Mouse (Mus musculus) midbrain, embryonic 11.5 days (tissue): ENCODE results near the gene Slc38a10. TPM values are rescaled to one million over a fixed set of nuclear protein-coding genes. Genes with fewer than 3 reads are reported as not detected.

Source experiments
- ATAC-seq: fragments of 200-750 bp; cut with Nextera tagmentation; 2 replicates; pipeline ENCODE4 v1.8.0; 2017; ENCODE audit warnings: moderate TSS enrichment, moderate library complexity; ENCODE audit not compliant: low FRiP score
- DNase-seq: peaks from one replicate; pipeline ENCODE4 v3.0.0; 2015; ENCODE audit warnings: low spot score; ENCODE audit errors: missing footprints
- H3K27ac ChIP-seq: fragments of 300-500 bp; sonication (generic); 2 replicates; pipeline ENCODE4 v1.5.1; 2014; ENCODE audit warnings: low read depth, low read length
- H3K27me3 ChIP-seq: fragments of 300-500 bp; sonication (generic); 2 replicates; pipeline ENCODE4 v1.6.1; 2014; ENCODE audit warnings: mild to moderate bottlenecking, low read length, moderate library complexity, mixed read lengths; ENCODE audit not compliant: control insufficient read depth, insufficient read depth
- H3K36me3 ChIP-seq: fragments of 300-500 bp; sonication (generic); 2 replicates; pipeline ENCODE4 v1.6.1; 2014; ENCODE audit warnings: mild to moderate bottlenecking, low read length, moderate library complexity, mixed read lengths; ENCODE audit not compliant: control insufficient read depth, insufficient read depth
- H3K4me1 ChIP-seq: fragments of 300-500 bp; sonication (generic); 2 replicates; pipeline ENCODE4 v1.6.1; 2014; ENCODE audit warnings: low read length; ENCODE audit not compliant: control insufficient read depth, insufficient read depth
- H3K4me2 ChIP-seq: fragments of 300-500 bp; sonication (generic); 2 replicates; pipeline ENCODE4 v1.6.1; 2014; ENCODE audit warnings: mild to moderate bottlenecking, moderate library complexity
- H3K4me3 ChIP-seq: fragments of 300-500 bp; sonication (generic); 2 replicates; pipeline ENCODE4 v1.5.1; 2014; ENCODE audit warnings: low read depth, low read length
- H3K9ac ChIP-seq: fragments of 300-500 bp; sonication (generic); 2 replicates; pipeline ENCODE4 v1.6.1; 2014; ENCODE audit warnings: low read length
- H3K9me3 ChIP-seq: fragments of 300-500 bp; sonication (generic); 2 replicates; pipeline ENCODE4 v1.6.1; 2016; ENCODE audit warnings: low read length; ENCODE audit not compliant: control insufficient read depth
- WGBS: fragments of 180-500 bp; shearing (Covaris S2); extraction: QIAGEN DNeasy Blood & Tissue Kit; methylation state at CpG from one replicate; pipeline ENCODE4 v1.1.7; 2014; 5-methylcytosine and 5-hydroxymethylcytosine counted together
- polyA plus RNA-seq: library from polyadenylated mRNA; unstranded; fragments of >200 nt; fragmentation: Nextera tagmentation; extraction: Ambion mirVana; gene quantifications from 2 replicates; pipeline ENCODE4 v1.2.1, GENCODE M21; 2014

The Slc38a10 gene
- polyA plus RNA-seq, 1 experiment from 2014 or later = 53.3 TPM

- Histone ChIP-seq H3K4me1 (peaks cover 4% of the 10 kb centered on the region; the same call in 1 of the 2 replicates), H3K9ac (no peak overlapping the region), H3K36me3 (no peaks in the 10 kb centered on the region), H3K4me3 (no peak overlapping the region), H3K9me3 (no peaks in the 10 kb centered on the region), H3K27me3 (no peaks in the 10 kb centered on the region), H3K4me2 (no peak overlapping the region), H3K27ac (no peak overlapping the region)
- ATAC-seq (no peak), DNase-seq (no peak)
- WGBS = 87% methylated on average over 8 of the region's 8 CpGs
These were observed 15.0 kb downstream of the Slc38a10 start for GRCm38 (mm10) chr11:120136195-120136594.

DNA sequence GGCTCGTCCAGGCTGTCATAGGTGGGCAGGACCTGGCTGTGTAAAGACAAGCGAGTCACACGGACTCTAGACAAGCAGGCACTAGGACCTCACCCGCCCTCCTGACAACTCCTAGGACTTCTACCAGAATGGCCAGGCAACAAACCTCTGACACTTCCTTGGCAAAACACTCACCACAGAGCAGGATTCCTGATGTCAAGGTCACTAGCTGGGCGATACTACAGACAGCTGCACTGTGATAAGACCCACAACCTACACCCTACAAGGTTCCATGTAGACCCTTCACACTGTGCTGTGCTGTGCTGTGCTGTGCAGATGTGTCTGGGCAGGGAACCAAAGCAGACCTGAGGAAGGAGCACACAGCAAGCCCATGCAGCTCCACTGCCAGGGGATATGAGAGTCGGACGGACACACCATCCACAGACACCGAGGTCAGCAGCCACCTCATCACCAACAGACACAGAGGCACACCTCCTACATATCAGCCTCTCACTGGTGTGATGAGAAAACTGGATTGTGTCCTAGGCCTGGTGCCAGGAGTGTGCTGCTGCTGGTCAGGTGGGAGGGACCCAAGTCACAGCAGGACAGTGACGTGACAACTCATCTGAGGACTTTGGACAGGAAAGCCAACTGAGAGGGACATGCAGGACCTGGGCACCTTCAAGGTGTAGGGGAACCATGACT, 16.2 kb downstream of the Slc38a10 start:
- H3K27me3 ChIP-seq = no peaks in the 10 kb centered on the region
- peaks cover 4% of the 10 kb centered on the region; the same call in 1 of the 2 replicates for H3K4me1 ChIP-seq
- no peak for DNase-seq
- no peak overlapping the region for H3K4me3 ChIP-seq
- H3K9me3 ChIP-seq = no peaks in the 10 kb centered on the region
- no peak overlapping the region for H3K27ac ChIP-seq
- WGBS = 96% methylated on average over 9 of the region's 9 CpGs
- H3K36me3 ChIP-seq = 0 out of 2 replicates have a peak, but pooled peaks cover 2% of the 10 kb centered on the region
- H3K4me2 ChIP-seq = no peak overlapping the region
- H3K9ac ChIP-seq = no peak overlapping the region
- no peak for ATAC-seq

GRCm38 (mm10) chr11:120134148-120134547, 17.0 kb downstream of the Slc38a10 start:
- Histone ChIP-seq H3K27me3 (no peaks in the 10 kb centered on the region), H3K4me2 (no peak overlapping the region), H3K9ac (no peak overlapping the region), H3K9me3 (no peaks in the 10 kb centered on the region), H3K36me3 (0 out of 2 replicates have a peak, but pooled peaks cover 2% of the 10 kb centered on the region), H3K4me3 (no peak overlapping the region), H3K4me1 (peaks cover 4% of the 10 kb centered on the region; the same call in 1 of the 2 replicates), H3K27ac (no peak overlapping the region)
- WGBS = 93% methylated on average over 5 of the region's 5 CpGs
- ATAC-seq = no peak
- DNase-seq = no peak

DNA sequence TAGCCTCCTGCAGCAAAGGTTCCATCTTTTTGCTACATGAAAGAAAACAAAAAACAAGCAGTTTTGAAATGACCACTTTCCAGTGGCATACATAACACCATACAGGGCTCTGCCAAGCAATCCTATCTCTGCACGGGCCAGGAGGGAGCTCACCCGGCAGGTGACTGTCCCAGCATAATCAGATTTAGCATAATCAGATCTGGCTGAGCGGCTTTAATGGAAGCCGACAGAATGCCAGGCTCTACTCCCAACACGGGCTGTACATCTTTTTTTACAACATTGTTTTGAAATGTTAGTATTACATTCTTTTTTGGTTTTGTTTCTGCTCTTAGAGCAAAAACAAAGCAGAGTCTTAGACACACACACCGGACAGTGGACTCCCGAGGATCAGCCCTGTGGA, 21.9 kb downstream of the Slc38a10 start:
- H3K4me1 ChIP-seq = no peaks in the 10 kb centered on the region
- ATAC-seq = no peak
- no peak for DNase-seq
- H3K9me3 ChIP-seq = no peaks in the 10 kb centered on the region
- no peaks in the 10 kb centered on the region for H3K27me3 ChIP-seq
- no peak overlapping the region for H3K4me3 ChIP-seq
- H3K36me3 ChIP-seq = peaks cover 8% of the 10 kb centered on the region; the same call in 1 of the 2 replicates
- H3K27ac ChIP-seq = no peak overlapping the region
- 68% methylated on average over 7 of the region's 7 CpGs for WGBS
- H3K4me2 ChIP-seq = no peak overlapping the region
- H3K9ac ChIP-seq = no peak overlapping the region

- Histone ChIP-seq H3K9ac (no peak overlapping the region), H3K27me3 (no peaks in the 10 kb centered on the region), H3K4me1 (no peaks in the 10 kb centered on the region), H3K9me3 (no peaks in the 10 kb centered on the region), H3K4me2 (no peak overlapping the region), H3K4me3 (no peak overlapping the region), H3K36me3 (peaks cover 8% of the 10 kb centered on the region; the same call in 1 of the 2 replicates), H3K27ac (no peak overlapping the region)
- 83% methylated on average over 2 of the region's 2 CpGs for WGBS
- ATAC-seq = no peak
- DNase-seq = no peak
These were observed 24.3 kb downstream of the Slc38a10 start for GRCm38 (mm10) chr11:120126845-120127244.

GRCm38 (mm10) chr11:120122126-120122525, 29.0 kb downstream of the Slc38a10 start:
- ATAC-seq (no peak), DNase-seq (no peak)
- Histone ChIP-seq H3K27ac (no peak overlapping the region), H3K4me3 (no peak overlapping the region), H3K9me3 (no peaks in the 10 kb centered on the region), H3K36me3 (no peaks in the 10 kb centered on the region), H3K4me1 (no peaks in the 10 kb centered on the region), H3K27me3 (no peaks in the 10 kb centered on the region), H3K9ac (no peak overlapping the region), H3K4me2 (no peak overlapping the region)
- WGBS = 93% methylated on average over 12 of the region's 12 CpGs

DNA sequence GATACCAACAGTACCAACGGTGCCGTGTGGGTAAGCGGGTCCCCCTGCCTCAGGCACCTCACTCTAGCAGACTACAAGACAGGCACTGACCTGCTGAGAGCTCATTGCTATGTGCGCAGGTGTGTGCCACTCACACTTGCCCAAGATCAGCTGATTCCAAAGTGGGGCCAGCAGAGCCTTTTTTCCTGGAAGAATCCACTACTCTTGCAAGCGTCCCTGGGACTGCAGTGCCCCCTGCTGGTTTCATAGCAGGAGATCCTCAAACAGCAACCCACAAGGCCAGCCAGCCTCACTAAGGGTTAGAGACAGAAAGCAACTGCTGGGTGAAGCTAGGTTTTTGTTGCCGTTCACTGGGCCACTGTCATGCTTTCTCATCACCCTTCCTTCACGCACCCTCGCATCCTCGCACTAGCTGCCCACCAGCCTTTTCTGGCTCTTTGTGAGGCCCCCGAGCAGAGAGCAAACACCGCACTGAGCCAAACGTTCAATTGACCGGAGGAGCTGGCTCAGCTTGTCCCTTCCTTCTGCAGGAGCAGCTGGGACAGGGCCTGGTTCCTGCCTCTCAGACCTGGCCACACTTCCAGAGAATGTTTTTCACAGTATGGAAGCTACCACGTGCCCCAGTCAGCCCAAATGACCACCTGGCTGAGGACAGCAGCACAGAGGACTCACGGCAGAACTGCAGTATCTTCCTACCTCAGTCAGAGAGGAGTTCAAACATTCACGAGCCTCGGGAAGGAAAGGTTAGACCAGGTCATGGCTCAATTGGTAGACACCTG, 30.3 kb downstream of the Slc38a10 start:
- Histone ChIP-seq H3K9ac (no peak overlapping the region), H3K36me3 (no peaks in the 10 kb centered on the region)

GRCm38 (mm10) chr11:120119936-120120541, 31.1 kb downstream of the Slc38a10 start:
- no peak for DNase-seq
- Histone ChIP-seq H3K36me3 (peaks cover under 1% of the 10 kb centered on the region; the same call in 1 of the 2 replicates), H3K4me3 (no peak overlapping the region), H3K9me3 (no peaks in the 10 kb centered on the region), H3K4me2 (no peak overlapping the region), H3K9ac (no peak overlapping the region), H3K27ac (no peak overlapping the region), H3K4me1 (no peaks in the 10 kb centered on the region), H3K27me3 (no peaks in the 10 kb centered on the region)
- ATAC-seq = no peak
- 90% methylated on average over 10 of the region's 10 CpGs for WGBS

More for the DNA sequence above, 30.3 kb downstream of the Slc38a10 start:
- no peak overlapping the region for H3K27ac ChIP-seq
- WGBS = 83% methylated on average over 17 of the region's 17 CpGs
- no peak overlapping the region for H3K4me3 ChIP-seq
- no peaks in the 10 kb centered on the region for H3K27me3 ChIP-seq
- ATAC-seq (no peak), DNase-seq (peak; percentile 93)
- H3K9me3 ChIP-seq = no peaks in the 10 kb centered on the region
- H3K4me2 ChIP-seq = no peak overlapping the region
- no peaks in the 10 kb centered on the region for H3K4me1 ChIP-seq

- Histone ChIP-seq H3K36me3 (peaks cover 2% of the 10 kb centered on the region; the same call in 1 of the 2 replicates), H3K27me3 (no peaks in the 10 kb centered on the region), H3K4me1 (no peaks in the 10 kb centered on the region), H3K27ac (no peak overlapping the region), H3K4me2 (no peak overlapping the region), H3K9me3 (no peaks in the 10 kb centered on the region), H3K4me3 (no peak overlapping the region), H3K9ac (no peak overlapping the region)
- 91% methylated on average over 7 of the region's 7 CpGs for WGBS
- no peak for DNase-seq
- ATAC-seq = no peak
These were observed 32.0 kb downstream of the Slc38a10 start for GRCm38 (mm10) chr11:120119108-120119507.
